Mouse (Mus musculus) NIH3T3 (cell line): Measurements from ENCODE around the gene Lancl3.
"Not testable (repeated sequence)": the region's sequence is repeated elsewhere in the genome, so short reads cannot be mapped to it uniquely, and the experiment has no call there.

Experiments
- DNase-seq: peaks from one replicate; pipeline ENCODE4 v3.0.0-alpha.2; 2012; ENCODE audit warnings: low read depth

Lancl3 gene

DNA sequence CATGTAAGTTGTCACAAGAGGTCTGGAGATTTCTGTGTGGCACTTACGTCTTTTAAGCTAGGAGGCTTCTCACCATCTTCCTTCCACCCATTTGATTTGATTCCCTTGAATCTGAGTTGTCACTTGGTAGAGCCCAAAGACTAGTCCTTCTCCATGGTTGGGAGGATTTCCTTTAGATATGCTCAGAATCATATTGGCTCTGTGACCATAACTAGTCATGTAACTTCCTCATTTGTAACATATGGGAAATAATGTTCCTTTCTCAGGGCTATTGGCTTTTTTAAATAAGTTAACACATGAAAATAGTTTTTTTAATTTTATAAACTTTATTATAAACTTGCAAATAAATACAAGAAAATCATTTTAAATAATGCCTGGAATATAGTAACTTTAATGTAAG, 59.6 kb downstream of the Lancl3 start:
- no peak for DNase-seq

DNA sequence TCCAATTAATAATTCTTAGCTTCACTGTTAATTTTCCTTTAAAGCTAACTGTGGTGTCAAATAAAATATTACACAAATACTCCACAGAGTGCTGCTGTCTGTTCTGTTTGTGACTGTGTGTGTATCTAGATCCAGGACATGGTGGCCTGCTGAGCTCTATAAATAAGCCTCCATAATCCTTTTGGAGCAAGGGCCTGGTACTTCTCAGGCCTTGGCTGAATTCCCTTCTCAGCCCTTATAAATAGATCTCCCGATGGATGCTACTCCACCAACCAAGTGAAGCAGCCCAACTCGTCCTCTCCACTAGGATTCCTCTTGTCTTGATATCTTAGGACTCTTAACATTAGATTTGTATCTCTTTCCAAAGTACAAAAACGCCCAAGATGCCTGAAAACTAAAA, 71.4 kb downstream of the Lancl3 start:
- DNase-seq, result no peak

DNA sequence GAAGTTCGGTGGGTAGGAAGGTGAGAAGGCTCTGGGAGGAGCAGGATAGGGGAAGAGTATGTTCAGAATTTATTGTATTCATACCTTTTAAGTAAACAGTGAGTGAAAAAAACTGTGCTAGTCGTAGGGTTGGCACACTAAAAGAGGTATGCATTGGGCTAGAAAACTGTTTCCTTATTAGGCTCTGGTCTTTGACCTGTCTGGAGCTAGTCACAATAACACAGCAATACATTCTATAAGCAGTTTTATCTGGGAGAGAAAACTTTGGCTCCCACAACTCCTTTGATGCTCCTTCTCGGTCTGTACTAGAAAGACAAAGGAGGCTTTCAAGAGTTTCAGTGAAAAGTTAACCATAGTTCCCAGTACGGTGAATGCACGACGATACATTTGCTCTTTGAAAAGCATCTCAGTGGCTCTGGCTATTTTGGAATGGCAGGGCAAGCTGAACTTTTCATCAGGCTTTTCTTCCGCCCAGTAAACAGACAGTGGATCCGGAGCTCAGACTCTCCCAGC, 72.3 kb downstream of the Lancl3 start:
- no peak for DNase-seq

DNA sequence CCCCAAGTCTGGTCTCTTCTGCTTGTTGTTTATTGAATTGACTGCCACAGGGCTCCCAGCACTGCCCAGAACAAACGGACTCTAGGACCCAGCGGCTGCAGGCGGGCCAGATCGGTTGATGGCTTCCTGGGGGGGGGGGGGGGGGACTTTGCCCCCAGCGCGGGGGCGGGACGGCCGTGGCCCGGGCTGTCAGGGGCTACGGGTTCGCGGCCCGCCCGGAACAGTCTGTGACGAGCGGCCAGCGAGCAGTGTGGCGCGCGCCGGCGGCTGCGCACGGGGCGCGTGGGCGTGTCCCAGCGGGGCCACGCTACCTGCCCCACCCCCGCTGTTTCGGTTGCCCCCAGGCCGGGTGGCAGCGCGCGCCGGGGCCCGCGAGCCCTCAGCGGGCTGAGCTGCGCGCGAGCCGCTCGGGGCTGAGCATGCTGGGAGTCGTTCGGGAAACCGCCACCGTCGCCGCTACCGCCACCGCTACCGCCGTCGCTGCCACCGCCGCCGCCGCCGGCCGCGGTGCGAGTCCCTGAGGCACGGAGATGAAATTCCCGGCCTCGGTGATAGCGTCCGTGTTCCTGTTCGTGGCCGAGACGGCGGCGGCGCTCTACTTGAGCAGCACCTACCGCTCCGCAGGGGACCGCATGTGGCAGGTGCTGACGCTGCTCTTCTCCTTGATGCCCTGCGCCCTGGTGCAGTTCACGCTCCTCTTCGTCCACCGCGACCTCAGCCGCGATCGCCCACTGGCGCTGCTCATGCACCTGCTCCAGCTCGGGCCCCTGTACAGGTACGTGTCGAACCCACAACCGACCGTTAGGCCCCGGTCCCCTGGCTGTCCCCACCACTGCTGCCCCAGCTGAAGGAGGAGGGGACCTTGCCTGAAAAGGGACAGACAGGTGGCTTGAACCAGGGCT, 73.0 kb downstream of the Lancl3 start, which contains the start of gene Xk:
Gene Xk (plus strand): TSS at position 297 of the 902 bp plus-strand sequence.
- DNase-seq, result no peak

DNA sequence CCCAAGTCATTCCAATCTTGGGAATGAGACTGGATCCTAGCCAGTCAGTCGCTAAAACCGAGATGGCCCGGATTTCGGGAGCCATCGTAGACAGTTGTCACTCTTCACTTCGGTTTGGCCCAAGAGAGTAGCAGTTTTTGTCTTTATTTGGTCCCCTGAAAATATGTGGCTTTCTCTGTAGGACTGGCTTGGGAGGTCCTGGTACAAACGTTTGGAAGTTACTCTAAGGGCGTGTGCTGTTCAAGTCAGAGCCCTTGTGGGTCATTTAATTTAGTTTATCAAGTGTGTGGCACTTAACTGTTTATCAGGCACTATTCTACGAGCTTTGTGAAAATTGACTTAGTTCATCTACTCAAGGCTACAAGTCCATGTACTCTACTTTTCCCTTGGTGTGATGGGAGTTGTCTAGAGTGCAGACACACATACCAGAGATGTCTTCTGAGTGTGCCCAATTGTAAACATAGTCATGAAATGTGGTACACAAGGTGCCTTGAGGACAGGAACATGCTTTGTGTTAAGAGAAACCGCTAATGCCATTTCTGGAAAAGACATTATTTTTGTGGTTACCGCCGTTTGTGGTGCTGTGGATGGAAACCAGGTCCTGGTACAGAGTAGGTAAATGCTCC, 73.8 kb downstream of the Lancl3 start:
- no peak for DNase-seq

DNA sequence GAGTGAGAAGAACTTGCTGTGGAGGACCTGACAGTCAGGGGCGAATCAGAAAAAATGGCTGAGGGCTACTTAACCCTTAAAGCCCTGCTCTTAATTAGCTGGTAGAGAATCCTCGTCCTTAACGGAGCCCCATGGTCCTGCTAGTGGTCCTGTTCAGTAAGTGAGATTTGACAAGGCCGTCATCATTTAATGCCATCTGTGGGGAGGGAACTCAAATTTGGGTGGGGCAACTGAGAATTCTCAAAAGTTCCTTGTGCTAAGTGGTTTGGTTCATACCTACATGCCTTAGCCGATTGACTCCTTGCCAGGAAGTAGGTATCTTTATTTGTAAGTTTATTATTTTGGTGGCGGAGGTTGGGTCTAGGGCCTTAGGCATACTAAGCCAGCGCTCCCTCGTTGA, 74.6 kb downstream of the Lancl3 start:
- DNase-seq, result no peak

DNA sequence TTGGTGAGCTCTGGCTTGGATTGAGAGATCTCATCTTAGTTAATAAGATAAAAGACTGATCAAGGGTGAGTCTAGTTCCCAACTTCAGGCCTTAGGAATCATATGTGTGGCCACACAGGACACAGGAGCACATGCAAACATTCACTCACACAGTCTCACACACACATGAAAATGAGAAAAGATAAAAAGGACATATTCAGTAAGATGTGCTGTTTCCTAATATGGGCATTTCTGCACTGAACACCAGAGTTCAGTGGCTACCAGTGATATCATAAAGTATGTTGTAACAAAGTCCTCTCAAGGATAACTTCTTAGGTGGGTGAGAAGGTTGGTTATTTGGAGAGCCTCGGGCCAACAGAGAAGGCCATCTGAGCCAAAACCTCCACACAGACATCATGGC, 83.8 kb downstream of the Lancl3 start, which contains the start of gene H2al1m:
Gene H2al1m (plus strand): TSS at position 301 of the 400 bp plus-strand sequence.
- not testable (repeated sequence) for DNase-seq

DNA sequence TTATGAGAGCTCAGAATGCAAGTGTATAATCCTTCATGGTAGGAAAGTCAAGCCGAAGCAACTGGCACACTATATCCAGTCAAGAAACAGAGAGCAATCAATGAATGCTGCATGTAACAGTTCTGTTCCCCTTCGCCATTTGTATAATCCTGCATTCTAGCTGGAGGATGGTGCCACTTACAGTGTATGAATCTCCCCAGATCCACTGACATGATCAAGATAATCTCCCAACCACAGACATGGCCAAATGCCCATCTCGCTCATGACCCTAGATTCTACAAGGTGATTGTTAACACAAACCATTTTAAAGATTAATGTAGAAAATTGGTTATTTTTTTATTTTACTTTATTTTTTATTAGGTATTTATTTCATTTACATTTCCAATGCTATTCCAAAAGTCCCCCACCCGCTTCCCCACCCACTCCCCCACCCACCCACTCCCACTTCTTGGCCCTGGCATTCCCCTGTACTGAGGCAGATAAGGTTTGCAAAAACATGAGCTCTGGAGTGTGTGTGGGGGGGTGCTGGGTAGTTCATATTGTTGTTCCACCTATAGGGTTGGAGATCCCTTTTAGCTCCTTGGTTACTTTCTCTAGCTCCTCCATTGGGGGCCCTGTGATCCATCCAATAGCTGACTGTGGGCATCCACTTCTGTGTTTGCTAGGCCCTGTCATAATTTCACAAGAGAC, 93.6 kb downstream of the Lancl3 start:
- not testable (repeated sequence) for DNase-seq

DNA sequence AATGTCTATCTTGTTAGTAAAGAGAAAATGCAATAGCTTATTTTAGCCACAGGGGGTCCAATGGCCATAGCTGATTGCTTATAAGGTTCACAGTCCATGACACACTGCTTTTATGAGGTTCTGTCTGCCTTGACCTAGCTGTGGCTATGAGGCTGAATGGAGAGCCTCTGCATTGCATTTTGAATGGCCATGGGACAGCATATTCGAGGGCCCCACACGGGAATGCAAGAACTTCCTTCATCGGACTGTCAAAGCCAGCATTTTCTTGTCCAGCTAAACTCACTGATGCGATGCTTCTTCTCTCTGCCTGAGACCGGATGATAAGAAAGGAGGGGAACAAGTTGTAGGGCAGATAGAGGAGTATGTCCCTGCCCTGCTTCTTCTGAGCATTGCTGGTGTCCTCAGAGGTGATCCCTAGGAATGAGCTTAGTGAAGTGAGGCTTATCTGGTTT, 98.7 kb downstream of the Lancl3 start:
- DNase-seq, result no peak

DNA sequence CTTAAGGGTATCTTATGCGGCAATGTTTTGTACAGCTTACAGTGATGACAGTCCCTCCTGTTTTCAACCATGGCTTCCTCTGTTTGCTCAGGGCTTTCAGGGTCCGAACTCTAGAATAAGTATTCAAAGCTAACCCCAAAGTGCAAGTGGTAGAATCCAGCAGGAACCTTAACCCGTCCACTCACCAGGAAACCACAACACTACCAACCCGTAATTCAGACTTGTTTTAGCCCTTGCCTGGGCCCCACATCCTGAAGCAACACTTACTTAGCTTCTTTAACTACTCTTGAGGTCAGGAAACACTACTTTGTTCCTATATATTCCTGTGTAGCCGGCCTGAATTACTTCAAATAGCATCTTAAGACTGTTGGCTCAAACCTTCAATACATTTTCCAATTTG, 103.1 kb downstream of the Lancl3 start:
- DNase-seq, result no peak

DNA sequence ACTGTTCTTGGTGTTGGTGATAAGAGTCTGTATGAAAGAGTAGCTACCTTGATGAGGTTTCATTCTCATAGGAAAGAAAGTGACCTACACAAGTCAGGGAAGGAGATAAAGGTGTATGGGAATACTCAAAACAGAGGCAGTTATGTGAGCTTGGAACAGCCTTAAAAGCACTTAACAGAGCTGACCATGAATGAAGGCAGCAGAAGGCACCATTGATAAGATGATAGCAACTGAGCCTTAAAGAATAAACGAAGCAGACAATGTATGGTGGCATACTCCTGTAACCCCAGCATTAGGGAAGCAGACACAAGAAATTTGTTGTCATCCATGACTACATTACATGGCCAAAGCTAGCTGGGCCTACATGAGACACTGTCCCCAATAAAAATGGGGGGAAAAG, 103.8 kb downstream of the Lancl3 start:
- no peak for DNase-seq

DNA sequence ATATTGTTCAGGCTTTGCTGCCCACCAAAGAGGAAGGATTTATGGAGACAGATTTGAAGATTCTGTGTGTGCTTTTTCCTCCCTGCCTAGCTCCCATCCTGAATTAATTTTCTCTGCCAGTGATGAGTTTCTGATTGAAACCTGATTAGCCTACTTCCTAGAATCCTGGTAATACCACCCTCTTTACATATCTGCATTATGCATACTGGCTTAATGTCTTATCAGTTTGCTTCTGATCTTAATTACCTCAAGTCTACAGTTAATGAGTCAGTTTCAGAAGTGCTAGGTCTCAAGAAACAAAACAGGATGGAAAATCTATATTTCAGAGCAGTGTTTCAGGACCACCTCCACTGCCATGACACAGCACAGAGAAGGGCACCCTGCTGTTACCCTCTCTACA, 116.8 kb downstream of the Lancl3 start:
- DNase-seq, result not testable (repeated sequence)
